ENCODE assay signal across 16 mouse cellular contexts in the genomic region with DNA sequence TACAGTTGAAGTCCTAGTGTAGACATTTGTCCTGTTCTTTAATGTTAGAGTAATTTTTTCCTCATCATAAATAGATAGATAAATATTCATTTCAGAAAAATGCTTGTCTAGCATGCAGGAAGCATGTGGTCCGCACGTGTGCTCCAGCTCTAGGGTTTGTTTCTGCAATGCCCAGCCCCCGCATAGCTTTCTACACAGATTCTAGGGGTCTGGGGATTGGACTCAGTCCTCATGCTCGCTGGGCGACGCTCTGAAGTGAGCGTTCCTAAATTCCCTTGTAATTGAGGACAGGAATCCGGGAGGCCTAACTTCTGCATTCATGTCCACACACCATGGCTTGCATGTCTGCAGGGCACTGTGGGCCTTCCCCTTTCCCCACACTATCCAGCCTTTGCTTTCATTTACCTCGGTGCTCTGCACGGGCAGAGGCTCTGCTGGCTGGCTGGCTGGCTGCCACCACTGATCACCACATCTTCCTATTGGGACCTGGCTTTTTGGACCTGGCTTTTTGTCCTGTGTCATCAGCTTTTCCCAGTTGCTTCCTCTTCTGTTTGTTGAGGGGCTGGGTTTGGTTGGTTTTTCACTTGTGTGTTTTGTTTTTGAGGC. TPM values are rescaled to one million over a fixed set of nuclear protein-coding genes. Genes with fewer than 3 reads are reported as not detected.
DNase-seq lines count a peak whose midpoint lies in the region; ATAC-seq lines count a peak whose summit lies in the region.
"Had no signal": no experiment of that assay in that cellular context is flagged by ENCODE, and none has a peak within 500 bp of the region (broad histone marks: within the 10 kb centered on the region; RNA-seq: fewer than 3 reads in every experiment).

No protein-coding gene starts in this region.

- WGBS in embryonic facial prominence, embryonic 14.5 days = 50% methylated on average over 10 of the region's 10 CpGs

- peaks cover 76% of the 10 kb centered on the region for H3K36me3 ChIP-seq in embryonic facial prominence, embryonic 14.5 days (ENCODE audit: control insufficient read depth, insufficient read depth, low read length)

- peak overlapping the region; percentile 65; the same call in 1 of the 2 replicates for H3K27ac ChIP-seq in embryonic facial prominence, embryonic 14.5 days (replicated peaks; ENCODE audit: low read depth, low read length)
- H3K27ac ChIP-seq: hindbrain, embryonic 12.5 days; kidney, embryonic 15.5 days; lung, embryonic 15.5 days had no signal

- H3K4me2 ChIP-seq in embryonic facial prominence, embryonic 14.5 days (ENCODE audit: low read depth, low read length) = no peak overlapping the region
- H3K4me2 ChIP-seq: hindbrain, embryonic 12.5 days; kidney, embryonic 15.5 days; liver, embryonic 11.5 days; lung, embryonic 15.5 days had no signal

- no peaks in the 10 kb centered on the region for H3K4me1 ChIP-seq in embryonic facial prominence, embryonic 14.5 days (ENCODE audit: control insufficient read depth, insufficient read depth, low read length)
- H3K4me1 ChIP-seq: hindbrain, embryonic 12.5 days; lung, embryonic 15.5 days had no signal

- H3K9me3 ChIP-seq in embryonic facial prominence, embryonic 14.5 days (ENCODE audit: control insufficient read depth, low read length) = no peaks in the 10 kb centered on the region
- H3K9me3 ChIP-seq: hindbrain, embryonic 12.5 days; kidney, embryonic 15.5 days; lung, embryonic 15.5 days had no signal

- intact Hi-C loops in left cerebral cortex, postnatal 4 days (cut with DNase I) = loop anchor here (5.0 kb wide), 1 partner anchor 37 kb away; no protein-coding TSS in a partner anchor
- intact Hi-C loops in left cerebral cortex, postnatal 14 days (cut with DNase I) = no loop called here

- H3K4me3 ChIP-seq in embryonic facial prominence, embryonic 14.5 days (ENCODE audit: low read depth, low read length) = no peak overlapping the region
- H3K4me3 ChIP-seq: hindbrain, embryonic 12.5 days; kidney, embryonic 15.5 days; lung, embryonic 15.5 days had no signal

- no peaks in the 10 kb centered on the region for H3K27me3 ChIP-seq in embryonic facial prominence, embryonic 14.5 days (replicated peaks; ENCODE audit: control insufficient read depth, insufficient read depth, low read length)
- H3K27me3 ChIP-seq: hindbrain, embryonic 12.5 days; kidney, embryonic 15.5 days; lung, embryonic 15.5 days had no signal

- no peak overlapping the region for H3K9ac ChIP-seq in embryonic facial prominence, embryonic 14.5 days (ENCODE audit: low read depth, low read length)
- H3K9ac ChIP-seq: hindbrain, embryonic 12.5 days; kidney, embryonic 15.5 days; lung, embryonic 15.5 days had no signal

- peak; percentile 53; the same call in 1 of the 2 replicates for ATAC-seq in embryonic facial prominence, embryonic 14.5 days (ENCODE audit: low read depth)
- ATAC-seq: intestine, embryonic 16.5 days; midbrain, embryonic 16.5 days had no signal

- DNase-seq in left cerebral cortex, postnatal 4 days = peak; percentile 27
- DNase-seq in left cerebral cortex, adult 9 months (ENCODE audit: low spot score in 2 of 2) = no peak
- peak; percentile 24 to 28 for DNase-seq in B cell, adult 2 months
- peak; percentile 69 for DNase-seq in MN1 (ENCODE audit: low spot score)
- DNase-seq in embryonic facial prominence, embryonic 14.5 days (ENCODE audit: low spot score) = peak; percentile 66
- no peak for DNase-seq in layer of hippocampus, adult 8-10 months (ENCODE audit: low spot score in 2 of 2)
- no peak for DNase-seq in left cerebral cortex, postnatal 14 days (ENCODE audit: low spot score in 2 of 2)
- DNase-seq: adrenal gland, adult 2 months; gastrocnemius, postnatal 10 days; thymus, postnatal 4 days had no signal

RNA-seq across cellular contexts. Expression of gene Cse1l, which starts 31.1 kb away (rescaled TPM):
- 10 to 100 TPM; 81.4 to 83.7 TPM for total RNA-seq in left cerebral cortex, postnatal 4 days (2021)
- polyA plus RNA-seq in embryonic facial prominence, embryonic 14.5 days (2014; fragmentation: Nextera tagmentation; extraction: Ambion mirVana) = 113 and 118 TPM in 2 replicates
- 10 to 100 TPM; 47.6 to 63.6 (median 54.7) TPM for total RNA-seq in layer of hippocampus, adult 8-10 months (2022)
- total RNA-seq in left cerebral cortex, postnatal 14 days (2021) = 10 to 100 TPM; 61.6 to 63.4 TPM

Comparison
In these comparisons a context has a peak if more than half of its experiments do, and no peak if none do; other contexts are left out.
1. DNase-seq: peak in left cerebral cortex, postnatal 4 days (single experiment), B cell, adult 2 months (2 of 2), MN1 (single experiment) and embryonic facial prominence, embryonic 14.5 days (single experiment); none in left cerebral cortex, adult 9 months (0 of 2), layer of hippocampus, adult 8-10 months (0 of 2) and left cerebral cortex, postnatal 14 days (0 of 2).